Mouse (Mus musculus): Measurements from ENCODE around the gene Sfxn2.

DNA sequence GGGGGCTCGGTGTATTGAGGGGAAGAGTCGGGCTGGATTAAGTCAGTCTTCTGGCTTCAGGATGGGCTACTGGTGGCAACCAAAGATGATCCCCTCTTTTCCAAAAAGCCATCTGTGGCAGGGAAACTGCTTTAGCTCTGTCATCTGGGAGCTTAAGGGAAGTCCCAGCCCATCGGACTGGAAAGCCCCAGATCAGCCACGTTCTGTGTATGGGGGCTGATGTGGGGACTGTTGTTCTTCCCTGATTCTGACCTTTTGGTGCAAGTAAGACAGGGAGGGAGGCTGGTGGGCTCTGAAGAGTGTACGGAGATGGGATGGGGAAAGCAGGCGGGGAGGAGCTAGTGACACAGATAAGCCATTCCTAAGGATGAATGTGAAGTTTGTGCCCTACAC is 49.0 kb upstream of the Sfxn2 start:
- TF ChIP-seq CTCF (IDR thresholded peaks at IDR 0.05; ENCODE audit: borderline replicate concordance, extremely low read depth, insufficient read depth, insufficient read length), result no peak
- no peak for TF ChIP-seq POLR2A (IDR thresholded peaks at IDR 0.05; ENCODE audit: borderline replicate concordance, extremely low read depth, insufficient read depth, insufficient read length, poor library complexity, severe bottlenecking)
